Mouse (Mus musculus) liver, adult 2 months (tissue): ENCODE data around the gene Atoh8. TPM values are rescaled to one million over a fixed set of nuclear protein-coding genes. Genes with fewer than 3 reads are reported as not detected.

ENCODE experiments used
- DNase-seq: peaks from one replicate; pipeline ENCODE4 v3.0.0-alpha.2; 2011; ENCODE audit warnings: low read depth, low spot score; ENCODE audit errors: extremely low read depth
- H3K27ac ChIP-seq: fragments of 200-500 bp; replicated peaks from 2 replicates; pipeline ENCODE4 v1.5.1; 2012; ENCODE audit warnings: low read depth, mild to moderate bottlenecking, control low read depth, inconsistent platforms, low read length; ENCODE audit not compliant: insufficient read depth
- H3K27me3 ChIP-seq: fragments of 200-500 bp; 2 replicates; pipeline ENCODE4 v1.6.1; 2012; ENCODE audit warnings: mild to moderate bottlenecking, moderate library complexity, low read length, inconsistent platforms; ENCODE audit not compliant: control insufficient read depth, insufficient read depth
- H3K36me3 ChIP-seq: fragments of 200-500 bp; 2 replicates; pipeline ENCODE4 v1.6.1; 2012; ENCODE audit warnings: low read length, inconsistent platforms; ENCODE audit not compliant: control insufficient read depth, insufficient read depth
- H3K4me1 ChIP-seq: fragments of 200-500 bp; 2 replicates; pipeline ENCODE4 v1.6.1; 2011; ENCODE audit warnings: low read length; ENCODE audit not compliant: control insufficient read depth, insufficient read depth
- H3K4me3 ChIP-seq: fragments of 200-500 bp; 2 replicates; pipeline ENCODE4 v1.5.1; 2011; ENCODE audit warnings: low read depth, mild to moderate bottlenecking, control low read depth, low read length, moderate library complexity; ENCODE audit not compliant: insufficient read depth
- H3K79me2 ChIP-seq: fragments of 200-500 bp; 2 replicates; pipeline ENCODE4 v1.6.1; 2012; ENCODE audit warnings: inconsistent platforms, mild to moderate bottlenecking, low read length, moderate library complexity; ENCODE audit not compliant: control insufficient read depth, insufficient read depth
- H3K9ac ChIP-seq: fragments of 200-500 bp; 2 replicates; pipeline ENCODE4 v1.6.1; 2012; ENCODE audit warnings: low read depth, mild to moderate bottlenecking, control low read depth, inconsistent platforms, low read length
- CTCF ChIP-seq: fragments of 200-500 bp; IDR thresholded peaks from 2 replicates; pipeline ENCODE4 v1.5.1; 2011; ENCODE audit warnings: low read depth, low read length, control low read depth
- POLR2A ChIP-seq: fragments of 200-500 bp; IDR thresholded peaks from 2 replicates; pipeline ENCODE4 v1.6.1; 2011; ENCODE audit warnings: low read length, control low read depth; ENCODE audit not compliant: insufficient read depth; ENCODE audit errors: extremely low read depth
- WGBS: fragments of 180-500 bp; shearing (Covaris S2); methylation state at CpG from one replicate; pipeline ENCODE4 v1.1.7; 2018; 5-methylcytosine and 5-hydroxymethylcytosine counted together
- polyA plus RNA-seq: library from polyadenylated mRNA; depleted of rRNA; stranded (reverse); fragments of >200 nt; gene quantifications from 2 replicates; pipeline ENCODE4 v1.2.3, GENCODE M21; 2012
- total RNA-seq: library from RNA; depleted of rRNA; stranded (reverse); fragments of >200 nt; gene quantifications from 2 replicates; pipeline ENCODE4 v1.2.3, GENCODE M21; 2014

The Atoh8 gene
- total and polyA plus RNA-seq, 2 experiments: 5.1 to 28.7 TPM

DNA sequence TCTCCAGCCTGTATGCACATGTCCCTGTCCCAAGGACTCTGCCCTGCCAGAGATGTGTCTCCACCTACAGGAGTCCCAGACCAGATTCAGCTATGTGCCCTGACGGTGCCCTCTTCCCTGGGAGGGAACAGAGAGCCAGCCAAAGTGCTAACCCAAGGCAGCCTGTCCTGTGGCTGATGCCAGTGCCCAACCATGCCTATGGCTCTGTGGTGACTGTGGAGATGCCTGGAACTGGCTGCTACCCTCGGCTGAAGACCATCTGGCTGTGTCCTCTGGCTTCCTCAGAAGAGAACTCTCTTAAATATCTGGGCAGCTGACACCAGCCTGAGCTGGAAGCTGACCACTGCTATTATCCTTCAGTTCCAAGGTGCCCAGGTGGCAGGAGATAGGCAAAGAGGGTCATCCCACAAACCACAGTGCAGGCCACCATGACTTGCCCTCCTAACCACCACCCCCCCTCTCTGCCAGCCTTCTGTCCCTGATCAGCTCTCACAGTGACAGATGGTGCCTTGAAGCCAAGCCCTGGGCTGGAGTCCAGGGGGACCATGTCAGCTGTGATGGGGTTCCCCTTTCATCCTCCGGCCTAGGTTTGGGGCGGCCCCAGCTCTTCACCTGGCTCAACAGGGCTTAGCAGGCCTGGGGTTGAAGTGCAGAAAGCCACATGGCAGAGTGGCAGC lies 18.7 kb upstream of the Atoh8 start:
- peak; percentile 88 for DNase-seq
- TF ChIP-seq POLR2A (no peak), CTCF (peak; percentile 35; the same call in 1 of the 2 replicates)
- Histone ChIP-seq H3K36me3 (no peaks in the 10 kb centered on the region), H3K9ac (no peak overlapping the region), H3K79me2 (no peaks in the 10 kb centered on the region), H3K4me1 (peaks cover 8% of the 10 kb centered on the region), H3K27me3 (no peaks in the 10 kb centered on the region), H3K27ac (no peak overlapping the region), H3K4me3 (no peak overlapping the region)
- 70% methylated on average over 4 of the region's 4 CpGs for WGBS

GRCm38 (mm10) chr6:72253168-72253567 lies 17.8 kb upstream of the Atoh8 start:
- no peak for TF ChIP-seq CTCF
- TF ChIP-seq POLR2A: no peak
- Histone ChIP-seq H3K4me3 (no peak overlapping the region), H3K9ac (no peak overlapping the region), H3K27ac (no peak overlapping the region), H3K27me3 (no peaks in the 10 kb centered on the region), H3K36me3 (no peaks in the 10 kb centered on the region), H3K4me1 (peaks cover 8% of the 10 kb centered on the region), H3K79me2 (no peaks in the 10 kb centered on the region)
- no peak for DNase-seq
- WGBS: 89% methylated on average over 4 of the region's 4 CpGs

DNA sequence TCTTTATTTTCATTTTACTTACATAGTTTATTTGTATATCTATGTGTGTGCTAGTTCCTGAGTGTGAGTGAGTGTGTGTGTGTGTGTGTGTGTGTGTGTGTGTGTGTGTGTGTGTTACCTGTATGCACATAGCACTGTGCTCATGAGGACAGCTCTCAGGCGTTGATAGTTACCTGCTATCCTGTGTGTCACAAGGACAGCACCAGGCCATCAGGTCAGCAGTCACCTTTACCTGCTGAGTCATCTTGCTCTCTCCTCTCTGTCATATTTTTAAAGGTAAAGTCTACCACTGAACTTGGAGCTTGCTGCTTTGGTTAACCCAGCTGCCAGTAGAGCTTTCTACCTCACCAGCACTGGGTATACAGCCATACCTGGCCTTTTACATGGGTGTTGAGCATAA lies 17.1 kb upstream of the Atoh8 start:
- DNase-seq: peak; percentile 66
- 35% methylated on average over 1 of the region's 1 CpGs for WGBS
- no peaks in the 10 kb centered on the region for H3K27me3 ChIP-seq

DNA sequence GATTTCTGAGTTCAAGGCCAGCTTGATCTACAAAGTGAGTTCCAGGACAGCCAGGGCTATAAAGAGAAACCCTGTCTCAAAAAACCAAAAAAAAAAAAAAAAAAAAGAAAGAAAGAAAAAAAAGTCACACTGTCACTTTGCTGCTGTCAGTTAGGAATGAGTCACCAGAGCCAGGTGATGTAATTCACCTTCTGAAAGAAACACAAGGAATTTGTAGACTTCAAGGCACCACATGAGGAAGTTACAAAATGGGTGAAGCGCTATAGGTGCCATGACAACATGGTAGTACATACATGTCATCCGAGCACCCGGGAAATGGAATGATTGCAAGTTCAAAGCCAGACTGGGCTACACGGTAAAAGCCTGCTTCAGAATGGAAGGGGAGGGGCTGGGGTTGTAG lies 14.6 kb upstream of the Atoh8 start:
- H3K9ac ChIP-seq: no peak overlapping the region
- peaks cover 15% of the 10 kb centered on the region for H3K4me1 ChIP-seq
- no peak overlapping the region for H3K4me3 ChIP-seq
- no peaks in the 10 kb centered on the region for H3K27me3 ChIP-seq
- TF ChIP-seq POLR2A (no peak), CTCF (no peak)
- no peaks in the 10 kb centered on the region for H3K36me3 ChIP-seq
- no peaks in the 10 kb centered on the region for H3K79me2 ChIP-seq
- no peak for DNase-seq
- H3K27ac ChIP-seq: no peak overlapping the region
- WGBS: 95% methylated on average over 4 of the region's 4 CpGs

More for the DNA sequence above, 17.1 kb upstream of the Atoh8 start:
- Histone ChIP-seq H3K36me3 (no peaks in the 10 kb centered on the region), H3K27ac (no peak overlapping the region), H3K4me3 (no peak overlapping the region), H3K79me2 (no peaks in the 10 kb centered on the region), H3K9ac (no peak overlapping the region), H3K4me1 (peaks cover 8% of the 10 kb centered on the region)
- no peak for TF ChIP-seq POLR2A

GRCm38 (mm10) chr6:72248150-72248914 lies 13.0 kb upstream of the Atoh8 start:
- Histone ChIP-seq H3K79me2 (no peaks in the 10 kb centered on the region), H3K9ac (no peak overlapping the region), H3K4me1 (peaks cover 17% of the 10 kb centered on the region), H3K27ac (no peak overlapping the region), H3K27me3 (no peaks in the 10 kb centered on the region), H3K4me3 (no peak overlapping the region), H3K36me3 (no peaks in the 10 kb centered on the region)
- 91% methylated on average over 15 of the region's 15 CpGs for WGBS
- no peak for DNase-seq
- no peak for TF ChIP-seq POLR2A
- TF ChIP-seq CTCF: no peak

GRCm38 (mm10) chr6:72246303-72246702 lies 10.9 kb upstream of the Atoh8 start:
- no peak overlapping the region for H3K4me3 ChIP-seq
- TF ChIP-seq CTCF (no peak), POLR2A (no peak)
- no peaks in the 10 kb centered on the region for H3K27me3 ChIP-seq
- WGBS: 86% methylated on average over 6 of the region's 6 CpGs
- no peak overlapping the region for H3K27ac ChIP-seq
- no peak for DNase-seq
- H3K4me1 ChIP-seq: peaks cover 14% of the 10 kb centered on the region
- no peak overlapping the region for H3K9ac ChIP-seq
- no peaks in the 10 kb centered on the region for H3K79me2 ChIP-seq
- no peaks in the 10 kb centered on the region for H3K36me3 ChIP-seq
